Mouse (Mus musculus) skeletal muscle tissue, adult 2 months (tissue): ENCODE measurements around the gene Stac.

Experiments
- DNase-seq: peaks from one replicate; pipeline ENCODE4 v3.0.0-alpha.2; 2012; ENCODE audit warnings: low read depth, low spot score

The Stac gene

DNA sequence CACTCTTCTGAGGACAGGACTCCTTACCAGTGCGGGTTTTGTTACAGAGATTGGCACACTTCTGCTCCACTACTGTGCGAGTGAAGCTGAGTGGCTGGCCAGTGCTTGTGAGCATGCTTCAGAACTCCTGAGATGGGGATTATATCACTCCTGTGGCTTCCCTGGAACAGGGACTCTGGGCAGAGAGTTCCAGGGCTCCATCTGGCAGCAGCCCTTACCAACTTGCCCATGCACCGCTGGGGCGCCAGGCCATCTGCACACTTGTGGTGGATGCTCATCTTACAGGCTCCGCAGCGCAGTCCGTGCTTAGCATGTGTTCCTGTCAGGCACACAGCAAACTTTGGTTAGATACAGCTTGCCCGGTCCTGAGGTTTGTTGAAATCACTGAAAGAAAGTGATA, 83.5 kb downstream of the Stac start:
- DNase-seq: peak; percentile 27

DNA sequence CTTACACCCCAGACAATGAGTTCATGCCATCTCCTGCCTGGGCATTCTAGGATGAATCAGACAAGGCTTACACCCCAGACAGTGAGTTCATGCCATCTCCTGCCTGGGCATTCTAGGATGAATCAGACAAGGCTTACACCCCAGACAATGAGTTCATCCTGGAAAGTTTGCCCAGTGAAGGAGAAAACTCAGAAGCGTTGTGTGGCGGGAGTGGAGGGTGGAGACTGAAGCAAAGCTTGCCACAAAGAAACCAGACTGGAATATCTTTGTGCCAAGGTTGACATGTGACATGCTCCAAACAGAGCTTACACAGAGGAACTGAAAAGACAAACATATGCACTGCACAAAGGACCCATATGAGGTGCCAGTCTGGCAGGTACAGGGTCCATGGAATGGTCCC, 102.6 kb downstream of the Stac start:
- DNase-seq: no peak

DNA sequence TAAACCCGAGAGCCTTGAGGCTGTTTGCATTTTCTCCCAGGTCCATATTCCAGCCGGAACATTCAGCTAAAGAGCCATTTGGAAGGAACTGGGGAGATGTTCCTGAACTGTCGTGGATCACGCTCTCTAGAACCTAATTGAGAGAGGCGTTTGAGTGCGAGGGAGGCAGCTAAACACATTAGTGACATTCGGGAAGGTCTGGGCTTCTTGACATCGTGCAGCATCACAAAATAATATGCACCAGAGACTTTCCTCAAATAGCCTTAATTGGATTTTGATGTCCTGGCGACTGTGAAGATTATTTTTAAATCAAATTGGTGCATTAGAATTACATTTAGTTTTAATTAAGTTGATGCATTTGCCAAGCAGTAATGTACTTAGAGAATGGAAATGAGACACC, 111.4 kb downstream of the Stac start:
- no peak for DNase-seq

- DNase-seq: no peak
These were observed 112.7 kb downstream of the Stac start for GRCm38 (mm10) chr9:111577453-111577852.

DNA sequence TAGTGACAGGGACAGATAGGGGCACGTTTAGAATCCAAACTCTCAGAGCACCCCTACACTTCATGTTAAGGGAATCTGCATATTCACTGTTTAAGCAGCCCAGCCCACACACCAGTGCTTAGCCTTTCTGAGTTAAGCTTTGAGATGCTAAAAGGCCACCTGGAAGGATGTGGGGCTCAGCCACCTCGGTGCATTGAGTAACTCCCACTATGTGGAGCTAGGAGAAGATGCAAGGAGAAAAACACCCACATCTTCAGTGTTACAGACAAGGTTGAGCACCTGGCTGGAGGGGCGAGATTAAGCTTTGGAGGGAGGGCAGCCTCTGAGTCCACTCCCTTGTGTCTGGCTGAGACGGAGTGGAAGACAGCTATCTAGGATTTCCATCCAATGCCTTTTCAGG, 114.3 kb downstream of the Stac start:
- DNase-seq: no peak

DNA sequence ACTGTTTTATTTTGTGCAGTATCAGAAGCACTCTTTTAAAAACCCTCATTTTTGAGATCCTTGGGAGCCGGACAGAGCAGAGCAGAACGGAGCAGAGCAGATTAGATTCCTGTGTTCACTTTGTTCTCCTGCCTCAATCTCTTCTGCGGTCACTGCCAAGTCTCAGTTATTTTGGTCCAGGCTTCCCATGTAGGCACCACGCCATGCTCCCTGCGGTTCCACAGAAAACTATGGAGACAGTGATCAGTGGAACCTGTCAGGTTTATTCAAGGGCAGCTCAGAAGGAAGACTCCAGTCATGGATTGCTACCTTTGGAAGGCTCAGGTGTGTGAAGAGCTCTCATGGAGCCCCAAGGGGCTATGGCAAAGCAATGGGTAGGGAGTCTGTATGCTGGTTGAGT, 116.3 kb downstream of the Stac start:
- DNase-seq: no peak

DNA sequence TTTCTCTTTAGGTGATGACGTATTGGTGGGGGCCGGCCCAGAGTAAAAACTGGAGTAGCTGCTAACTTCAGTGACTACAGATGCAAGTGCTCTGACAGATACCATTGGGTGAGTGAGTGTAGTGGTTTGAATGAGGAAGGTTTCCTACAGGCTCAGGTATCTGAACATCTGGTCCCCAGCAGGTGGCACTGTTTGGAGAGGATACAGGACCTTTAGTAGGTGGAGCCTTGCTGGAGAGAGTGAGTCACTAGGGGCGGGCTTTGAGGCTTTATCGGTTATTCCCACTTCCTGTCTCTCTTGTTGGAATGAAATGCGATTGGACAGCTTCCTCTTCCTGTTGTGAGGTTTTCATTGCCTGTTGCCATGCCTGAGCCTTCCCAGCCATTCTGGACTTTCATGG, 118.5 kb downstream of the Stac start:
- DNase-seq: no peak

DNA sequence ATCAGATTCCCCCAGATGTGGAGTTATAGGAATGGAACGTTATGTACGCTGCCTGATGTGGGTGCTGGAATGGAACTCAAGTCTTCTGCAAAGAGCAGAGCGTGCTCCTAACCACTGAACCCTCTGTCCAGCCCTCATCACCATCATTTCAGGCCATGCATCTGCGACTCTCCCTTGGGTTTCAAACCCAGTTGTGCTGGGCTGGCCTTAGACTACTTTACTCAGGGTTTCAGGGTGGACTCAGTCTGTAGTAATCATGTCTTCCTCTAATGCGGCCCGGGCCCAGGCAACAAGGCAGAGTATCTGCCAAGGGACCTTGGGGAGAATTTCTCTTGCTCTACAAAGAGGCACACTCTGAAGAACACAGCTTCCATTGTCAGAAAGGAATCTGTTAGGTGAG, 126.0 kb downstream of the Stac start:
- no peak for DNase-seq

GRCm38 (mm10) chr9:111563226-111563625, 126.9 kb downstream of the Stac start:
- no peak for DNase-seq

DNA sequence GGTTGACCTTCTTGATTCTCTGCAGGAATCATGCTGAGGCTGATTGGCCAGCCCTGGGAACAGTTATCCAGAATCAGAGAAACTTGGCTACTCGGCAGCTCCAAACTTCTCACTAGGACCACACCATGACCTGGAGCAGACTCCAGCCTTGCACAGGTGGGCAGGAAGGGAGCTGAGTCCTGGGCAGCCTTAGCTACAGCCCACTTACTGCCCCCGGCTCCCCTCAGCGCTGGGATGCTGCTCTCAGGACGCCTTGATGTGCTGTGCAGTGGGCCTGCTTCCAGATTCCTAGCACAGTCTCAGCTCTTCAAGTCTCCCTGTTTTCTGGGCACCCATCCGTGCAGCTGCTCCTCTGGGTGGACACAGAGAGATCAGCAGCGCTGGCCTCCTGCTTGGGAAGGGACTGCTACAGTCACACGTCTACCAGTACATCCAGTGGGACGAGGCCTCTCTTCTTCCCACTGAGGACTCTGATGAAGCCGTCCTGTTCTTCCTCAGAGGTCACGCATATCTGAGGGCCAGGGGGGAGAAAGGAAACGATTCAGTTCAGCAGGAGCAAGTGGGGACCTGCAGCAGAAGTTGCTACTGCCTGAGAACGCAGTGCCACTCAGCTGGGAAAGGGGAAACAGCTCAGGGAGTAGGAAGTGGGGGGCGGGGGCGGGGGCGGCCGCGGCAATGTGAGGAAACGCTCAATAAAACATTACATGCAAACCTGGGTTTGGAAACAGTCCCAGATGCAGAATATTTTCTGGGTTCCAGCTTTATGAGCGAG, 127.7 kb downstream of the Stac start:
- DNase-seq: no peak

GRCm38 (mm10) chr9:111556699-111557098, 133.4 kb downstream of the Stac start:
- no peak for DNase-seq

GRCm38 (mm10) chr9:111552865-111553264, 137.3 kb downstream of the Stac start:
- DNase-seq: no peak

GRCm38 (mm10) chr9:111551461-111552190, 138.5 kb downstream of the Stac start:
- no peak for DNase-seq

DNA sequence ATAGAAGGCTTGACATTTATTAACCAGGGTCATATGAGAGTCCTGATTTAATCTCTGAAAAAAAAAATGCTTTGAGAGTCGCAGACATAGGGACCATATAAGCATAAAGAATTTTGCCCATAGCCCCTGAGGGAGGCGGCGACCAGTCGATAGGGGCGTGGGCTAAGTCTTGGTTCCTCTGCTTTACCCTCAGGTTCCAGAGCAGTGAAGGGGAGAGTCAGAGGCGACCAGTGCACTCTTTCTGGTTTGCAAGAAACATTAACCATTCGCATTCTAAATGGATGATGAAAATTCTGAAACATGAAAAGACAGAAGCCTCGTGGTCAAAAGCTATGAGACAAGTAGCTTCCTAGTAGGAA, 139.2 kb downstream of the Stac start:
- no peak for DNase-seq

GRCm38 (mm10) chr9:111550281-111550962, 139.7 kb downstream of the Stac start:
- no peak for DNase-seq

DNA sequence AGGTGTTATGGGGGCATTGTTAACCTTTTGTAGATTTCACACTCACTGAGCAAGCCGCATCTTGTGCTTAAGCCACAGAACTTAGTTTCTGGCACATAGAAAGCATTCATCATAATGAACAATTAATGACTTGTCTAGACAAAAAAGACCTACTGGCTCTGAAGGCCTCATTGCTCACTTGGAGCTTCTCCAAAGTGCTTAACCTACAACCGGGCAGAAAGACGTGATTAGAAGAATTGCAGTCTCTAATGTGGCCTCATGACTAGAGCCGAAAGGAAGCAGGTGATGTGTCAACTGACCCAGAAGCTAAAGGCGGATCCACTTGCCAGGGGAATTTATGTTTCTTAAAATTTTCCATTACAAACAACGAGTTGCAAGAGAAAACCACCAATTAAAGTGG, 147.5 kb downstream of the Stac start:
- no peak for DNase-seq

DNA sequence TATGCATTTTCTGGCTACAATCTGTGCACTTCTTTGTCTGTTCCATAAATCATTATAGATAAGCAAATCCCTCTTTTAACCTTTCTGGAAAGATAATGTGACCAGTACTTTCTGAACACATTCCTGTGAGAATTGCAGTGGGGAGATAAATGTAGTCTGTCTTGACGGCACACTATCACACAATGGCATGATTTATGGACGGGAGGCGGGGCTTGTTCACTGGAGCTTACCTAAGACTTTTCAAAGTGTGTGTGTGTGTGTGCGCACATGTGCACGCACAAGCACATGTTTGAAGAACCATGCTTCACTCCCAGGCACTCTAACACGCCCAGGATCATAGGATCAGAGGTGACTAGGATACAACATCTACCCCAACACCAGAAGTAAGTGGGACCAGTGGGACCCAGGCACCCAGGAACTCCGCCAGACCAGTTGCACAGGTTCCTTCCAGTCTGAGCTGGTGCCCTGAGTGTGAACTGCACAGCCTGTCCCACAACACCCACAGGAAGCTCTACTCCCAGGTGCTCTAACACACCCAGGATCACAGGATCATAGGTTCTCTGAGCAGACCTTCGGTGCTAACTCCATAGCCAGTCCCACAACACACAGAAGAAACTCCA, 154.6 kb downstream of the Stac start:
- DNase-seq: no peak

- DNase-seq: no peak
These were observed 155.3 kb downstream of the Stac start for GRCm38 (mm10) chr9:111534744-111535423.

GRCm38 (mm10) chr9:111523871-111524270, 166.3 kb downstream of the Stac start:
- no peak for DNase-seq

DNA sequence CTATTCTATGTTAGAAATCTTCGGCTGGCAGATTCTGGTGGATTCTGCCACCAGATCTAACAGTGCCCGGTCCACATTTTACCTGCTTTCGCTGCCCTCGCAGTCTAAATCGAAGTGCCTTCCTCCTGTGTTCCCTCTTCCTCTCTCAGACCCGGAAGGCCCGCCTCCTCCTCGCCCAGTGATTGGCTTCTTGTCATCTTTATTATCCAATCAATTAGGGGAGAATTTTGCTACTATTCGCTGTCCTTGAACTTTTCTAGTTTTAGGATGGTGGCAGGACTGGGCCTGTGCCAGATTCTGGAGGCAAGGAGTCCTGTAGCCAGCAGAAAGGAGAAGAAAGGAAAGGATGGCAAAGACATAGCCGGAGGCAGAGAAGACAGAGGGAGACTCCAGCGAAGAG, 167.0 kb downstream of the Stac start:
- DNase-seq: no peak

DNA sequence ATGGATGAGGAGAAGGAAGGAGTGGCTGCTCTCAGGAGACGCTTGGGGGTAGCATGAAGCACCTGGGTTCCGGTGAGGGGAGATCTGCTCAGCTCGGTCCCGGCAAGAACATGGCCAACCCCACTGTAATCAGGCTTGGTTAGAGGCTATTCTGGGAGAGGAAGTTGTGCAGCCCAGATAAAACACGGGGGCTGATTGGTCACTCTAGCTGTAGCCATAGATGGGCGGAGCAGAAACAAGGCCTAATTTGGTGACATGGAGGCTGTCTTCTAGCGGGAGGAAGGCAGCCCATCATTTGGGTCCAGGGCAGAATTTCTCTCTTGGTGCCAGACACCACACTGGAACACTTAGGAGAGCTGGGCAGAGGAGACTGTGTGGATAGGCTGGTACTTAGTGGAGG, 167.9 kb downstream of the Stac start:
- no peak for DNase-seq

GRCm38 (mm10) chr9:111515536-111515935, 174.6 kb downstream of the Stac start:
- DNase-seq: no peak
